Mouse (Mus musculus): ENCODE measurements around the gene Slc16a4. TPM values are rescaled to one million over a fixed set of nuclear protein-coding genes. Genes with fewer than 3 reads are reported as not detected.

Slc16a4 gene
- total RNA-seq, 1 experiment = 0.85 TPM

DNA sequence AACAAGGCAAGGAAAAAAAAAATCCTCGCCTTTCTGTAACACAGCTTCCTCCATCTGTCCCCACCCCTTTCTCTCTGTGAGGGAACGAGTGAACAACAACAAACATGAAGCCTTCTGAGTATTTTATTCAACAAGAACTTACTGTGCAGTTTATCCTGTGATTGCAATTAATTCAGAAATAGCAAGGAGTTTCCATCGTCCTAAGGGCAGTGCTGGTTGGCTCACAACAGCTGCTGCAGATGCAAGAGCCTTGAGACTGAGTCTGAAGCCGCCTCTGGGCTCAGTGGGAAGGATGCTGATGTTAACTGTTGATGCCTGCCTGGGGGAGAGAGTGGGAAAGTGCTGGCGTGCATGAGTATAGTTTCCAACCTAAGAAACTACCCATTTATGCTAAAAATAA is 33.1 kb upstream of the Slc16a4 start:
- Histone ChIP-seq H3K4me3 (ENCODE audit: insufficient read depth in 1 of 2, low read depth in 1 of 2, low read length in 2 of 2, poor library complexity in 1 of 2, severe bottlenecking in 1 of 2) (no peak overlapping the region), H3K9ac (ENCODE audit: insufficient read depth, low read depth, low read length, poor library complexity, severe bottlenecking) (no peak overlapping the region), H3K4me1 (ENCODE audit: control insufficient read depth in 2 of 2, insufficient read depth in 2 of 2, low read length in 2 of 2, poor library complexity in 1 of 2) (no peaks in the 10 kb centered on the region), H3K27ac (ENCODE audit: insufficient read depth, low read depth, low read length, poor library complexity, severe bottlenecking) (no peak overlapping the region), H3K36me3 (ENCODE audit: control insufficient read depth, insufficient read depth, low read length, poor library complexity, severe bottlenecking) (no peaks in the 10 kb centered on the region), H3K9me3 (ENCODE audit: control insufficient read depth, insufficient read depth, low read depth, low read length) (no peaks in the 10 kb centered on the region)
- TF ChIP-seq ZNF384 (IDR thresholded peaks at IDR 0.05; ENCODE audit: low read depth, low read length) = no peak
- no peak for TF ChIP-seq CHD2 (IDR thresholded peaks at IDR 0.05; ENCODE audit: low read depth, low read length)
- TF ChIP-seq HCFC1 (IDR thresholded peaks at IDR 0.05; ENCODE audit: borderline replicate concordance, insufficient read depth, low read length) = no peak
- TF ChIP-seq MAFK (IDR thresholded peaks at IDR 0.05; ENCODE audit: insufficient read depth, low read depth, low read length) = no peak
- TF ChIP-seq ZC3H11A (IDR thresholded peaks at IDR 0.05; ENCODE audit: borderline replicate concordance, low read depth, low read length) = no peak
- DNase-seq (ENCODE audit: low read depth, low spot score) = no peak
- in situ Hi-C loops (cut with MboI; ENCODE audit: low sequenced_read_pairs in 2 of 2, unreplicated experiment in 2 of 2) = no loop called here

DNA sequence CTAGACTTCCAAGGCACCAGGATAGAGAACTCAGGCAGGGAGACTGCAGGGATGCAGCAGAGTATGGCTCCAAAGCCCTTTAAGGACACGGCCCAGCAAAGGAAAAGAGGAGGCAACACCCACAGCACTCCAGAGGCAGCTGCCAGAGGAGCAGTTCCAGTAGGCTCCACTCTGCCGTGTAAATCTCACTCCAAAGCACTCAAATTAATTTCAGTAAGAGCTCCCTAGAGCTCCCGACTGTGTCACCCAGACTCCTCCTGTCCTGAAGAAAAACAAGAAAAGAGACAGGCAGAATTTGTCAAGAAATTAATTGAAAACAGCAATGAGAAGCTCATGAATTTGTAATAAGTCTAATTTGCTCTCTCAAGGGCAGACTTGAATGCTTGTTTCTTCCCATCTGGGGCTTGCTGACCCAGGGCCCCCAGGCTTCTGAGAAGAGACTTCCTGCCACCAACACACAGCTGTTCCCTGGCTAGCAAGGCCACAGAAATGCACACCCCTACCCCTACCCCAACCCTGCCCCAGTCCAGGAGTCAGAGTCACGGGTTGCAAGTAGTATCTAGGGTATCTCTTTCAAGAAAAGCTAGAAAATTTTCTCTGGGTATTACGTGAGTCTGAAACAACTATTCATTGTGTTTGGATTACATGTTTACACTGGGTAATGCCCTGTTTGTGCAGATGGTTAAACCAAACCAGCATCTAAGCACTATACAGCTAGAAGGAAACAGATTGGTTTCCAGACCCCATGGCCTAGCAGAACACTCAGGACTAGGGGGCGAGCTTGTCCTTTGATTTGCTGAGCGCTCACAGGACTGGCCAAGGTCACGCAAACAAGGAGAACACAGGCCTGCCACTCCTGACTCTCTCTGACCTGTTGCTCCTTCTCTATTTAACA is 29.8 kb upstream of the Slc16a4 start:
- DNase-seq (ENCODE audit: low read depth, low spot score) = no peak
- Histone ChIP-seq H3K4me1 (ENCODE audit: control insufficient read depth in 2 of 2, insufficient read depth in 2 of 2, low read length in 2 of 2, poor library complexity in 1 of 2) (no peaks in the 10 kb centered on the region), H3K4me3 (ENCODE audit: insufficient read depth in 1 of 2, low read depth in 1 of 2, low read length in 2 of 2, poor library complexity in 1 of 2, severe bottlenecking in 1 of 2) (no peak overlapping the region), H3K9ac (ENCODE audit: insufficient read depth, low read depth, low read length, poor library complexity, severe bottlenecking) (no peak overlapping the region), H3K27ac (ENCODE audit: insufficient read depth, low read depth, low read length, poor library complexity, severe bottlenecking) (no peak overlapping the region), H3K36me3 (ENCODE audit: control insufficient read depth, insufficient read depth, low read length, poor library complexity, severe bottlenecking) (no peaks in the 10 kb centered on the region), H3K9me3 (ENCODE audit: control insufficient read depth, insufficient read depth, low read depth, low read length) (no peaks in the 10 kb centered on the region)
- in situ Hi-C loops (cut with MboI; ENCODE audit: low sequenced_read_pairs in 2 of 2, unreplicated experiment in 2 of 2) = no loop called here
- TF ChIP-seq ZC3H11A (IDR thresholded peaks at IDR 0.05; ENCODE audit: borderline replicate concordance, low read depth, low read length) = no peak
- no peak for TF ChIP-seq ZNF384 (IDR thresholded peaks at IDR 0.05; ENCODE audit: low read depth, low read length)
- no peak for TF ChIP-seq HCFC1 (IDR thresholded peaks at IDR 0.05; ENCODE audit: borderline replicate concordance, insufficient read depth, low read length)
- no peak for TF ChIP-seq MAFK (IDR thresholded peaks at IDR 0.05; ENCODE audit: insufficient read depth, low read depth, low read length)
- no peak for TF ChIP-seq CHD2 (IDR thresholded peaks at IDR 0.05; ENCODE audit: low read depth, low read length)

DNA sequence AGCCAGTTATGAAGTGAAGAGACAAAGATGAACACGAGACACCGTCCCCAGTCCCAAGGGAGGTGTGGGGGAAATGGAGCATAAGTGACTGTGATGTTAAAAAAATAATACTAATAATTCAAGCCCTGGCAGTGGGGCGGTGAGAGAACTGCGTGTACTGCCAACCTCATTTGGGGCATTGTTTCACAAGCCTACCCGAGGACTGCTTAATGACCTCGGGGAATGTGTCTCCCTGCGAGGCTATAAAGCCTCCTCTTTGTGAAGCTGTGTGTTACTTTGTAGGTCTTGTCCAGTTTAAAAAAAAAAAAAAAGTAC is 29.2 kb upstream of the Slc16a4 start:
- Histone ChIP-seq H3K4me3 (ENCODE audit: insufficient read depth in 1 of 2, low read depth in 1 of 2, low read length in 2 of 2, poor library complexity in 1 of 2, severe bottlenecking in 1 of 2) (no peak overlapping the region), H3K27ac (ENCODE audit: insufficient read depth, low read depth, low read length, poor library complexity, severe bottlenecking) (no peak overlapping the region), H3K9ac (ENCODE audit: insufficient read depth, low read depth, low read length, poor library complexity, severe bottlenecking) (no peak overlapping the region), H3K4me1 (ENCODE audit: control insufficient read depth in 2 of 2, insufficient read depth in 2 of 2, low read length in 2 of 2, poor library complexity in 1 of 2) (no peaks in the 10 kb centered on the region), H3K9me3 (ENCODE audit: control insufficient read depth, insufficient read depth, low read depth, low read length) (no peaks in the 10 kb centered on the region), H3K36me3 (ENCODE audit: control insufficient read depth, insufficient read depth, low read length, poor library complexity, severe bottlenecking) (no peaks in the 10 kb centered on the region)
- in situ Hi-C loops (cut with MboI; ENCODE audit: low sequenced_read_pairs in 2 of 2, unreplicated experiment in 2 of 2) = no loop called here
- no peak for DNase-seq (ENCODE audit: low read depth, low spot score)
- TF ChIP-seq ZNF384 (IDR thresholded peaks at IDR 0.05; ENCODE audit: low read depth, low read length) (no peak), MAFK (IDR thresholded peaks at IDR 0.05; ENCODE audit: insufficient read depth, low read depth, low read length) (no peak), HCFC1 (IDR thresholded peaks at IDR 0.05; ENCODE audit: borderline replicate concordance, insufficient read depth, low read length) (no peak), CHD2 (IDR thresholded peaks at IDR 0.05; ENCODE audit: low read depth, low read length) (no peak), ZC3H11A (IDR thresholded peaks at IDR 0.05; ENCODE audit: borderline replicate concordance, low read depth, low read length) (no peak)

DNA sequence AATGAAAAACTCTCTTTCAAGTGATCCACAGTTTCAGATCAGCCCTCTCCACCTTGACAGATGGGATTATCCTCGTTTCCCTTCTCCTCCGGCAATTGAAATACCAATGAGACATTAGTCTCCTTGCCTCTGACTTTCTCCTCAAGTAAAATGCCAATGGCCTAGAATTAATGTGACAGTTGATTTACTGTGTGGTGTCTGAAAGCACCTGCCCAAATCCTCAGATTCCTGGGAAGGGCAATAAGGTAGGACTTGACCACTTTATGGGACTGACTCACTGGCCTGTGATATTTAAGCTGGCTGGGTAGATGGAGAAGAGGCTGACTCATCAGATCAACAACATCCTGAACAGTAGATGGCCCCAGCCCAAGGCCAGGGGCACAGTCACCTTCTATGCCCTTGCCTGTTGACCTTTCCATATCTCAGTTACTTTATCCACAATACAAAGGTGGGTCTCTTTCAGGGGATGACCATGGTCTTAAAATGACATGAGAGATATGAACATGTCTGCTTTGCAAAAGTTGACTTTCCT is 24.1 kb upstream of the Slc16a4 start:
- Histone ChIP-seq H3K4me3 (ENCODE audit: insufficient read depth in 1 of 2, low read depth in 1 of 2, low read length in 2 of 2, poor library complexity in 1 of 2, severe bottlenecking in 1 of 2) (no peak overlapping the region), H3K27ac (ENCODE audit: insufficient read depth, low read depth, low read length, poor library complexity, severe bottlenecking) (no peak overlapping the region), H3K36me3 (ENCODE audit: control insufficient read depth, insufficient read depth, low read length, poor library complexity, severe bottlenecking) (no peaks in the 10 kb centered on the region), H3K9me3 (ENCODE audit: control insufficient read depth, insufficient read depth, low read depth, low read length) (no peaks in the 10 kb centered on the region), H3K9ac (ENCODE audit: insufficient read depth, low read depth, low read length, poor library complexity, severe bottlenecking) (no peak overlapping the region), H3K4me1 (ENCODE audit: control insufficient read depth in 2 of 2, insufficient read depth in 2 of 2, low read length in 2 of 2, poor library complexity in 1 of 2) (no peaks in the 10 kb centered on the region)
- no peak for DNase-seq (ENCODE audit: low read depth, low spot score)
- in situ Hi-C loops (cut with MboI; ENCODE audit: low sequenced_read_pairs in 2 of 2, unreplicated experiment in 2 of 2) = no loop called here
- TF ChIP-seq ZNF384 (IDR thresholded peaks at IDR 0.05; ENCODE audit: low read depth, low read length) = no peak
- no peak for TF ChIP-seq MAFK (IDR thresholded peaks at IDR 0.05; ENCODE audit: insufficient read depth, low read depth, low read length)
- TF ChIP-seq CHD2 (IDR thresholded peaks at IDR 0.05; ENCODE audit: low read depth, low read length) = no peak
- TF ChIP-seq ZC3H11A (IDR thresholded peaks at IDR 0.05; ENCODE audit: borderline replicate concordance, low read depth, low read length) = no peak
- TF ChIP-seq HCFC1 (IDR thresholded peaks at IDR 0.05; ENCODE audit: borderline replicate concordance, insufficient read depth, low read length) = no peak
